Mouse (Mus musculus): ENCODE measurements around the gene H2afx.

GRCm38 (mm10) chr9:44318826-44319095, 15.7 kb upstream of the H2afx start:
- TF ChIP-seq TAL1 (IDR thresholded peaks at IDR 0.05; ENCODE audit: low read length) (no peak), GATA1 (IDR thresholded peaks at IDR 0.05; ENCODE audit: low read length) (no peak)
